In the genomic region with DNA sequence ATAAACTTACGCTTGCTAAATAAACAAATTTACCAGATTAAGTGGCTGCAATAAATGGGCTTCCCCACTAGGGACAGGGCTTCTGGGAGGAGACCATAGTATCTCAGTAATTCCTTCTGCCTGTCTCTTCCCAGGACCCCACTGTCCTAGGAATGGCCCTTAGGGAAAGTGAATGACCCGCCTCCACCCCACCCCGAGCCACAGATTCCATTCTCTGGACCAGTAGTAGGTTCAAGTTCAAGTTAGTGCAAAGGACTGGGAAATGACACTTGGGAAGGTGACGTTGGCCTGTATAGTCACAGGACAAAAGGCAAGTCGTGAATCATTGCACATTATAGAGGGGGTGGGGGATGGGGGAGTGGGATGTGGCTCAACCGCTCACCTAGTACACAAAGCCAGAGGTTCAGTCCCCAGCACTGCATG, we compare ENCODE assay signal across 9 mouse cellular contexts. TPM values are rescaled to one million over a fixed set of nuclear protein-coding genes. Genes with fewer than 3 reads are reported as not detected.
DNase-seq lines count a peak whose midpoint lies in the region; ATAC-seq and TF ChIP-seq lines count a peak whose summit lies in the region.
"Had no signal": no experiment of that assay in that cellular context is flagged by ENCODE, and none has a peak within 500 bp of the region (broad histone marks: within the 10 kb centered on the region; RNA-seq: fewer than 3 reads in every experiment).

No protein-coding gene starts in this region.

- no peak overlapping the region for H3K4me3 ChIP-seq in kidney, embryonic 16.5 days (ENCODE audit: low read length)
- H3K4me3 ChIP-seq in liver, postnatal 0 days (ENCODE audit: low read depth, low read length), result peak overlapping the region; percentile 39

- CTCF ChIA-PET in Patski (lab: Charles Lee), result interaction anchor here (1.7 kb wide), 2 partner anchors 16 to 29 kb away, joined by 5 to 6 read pairs; partner anchors contain the start of gene Rcc2

- no peaks in the 10 kb centered on the region for H3K27me3 ChIP-seq in kidney, embryonic 16.5 days (ENCODE audit: insufficient read depth, low read length)
- H3K27me3 ChIP-seq in Patski, result no peaks in the 10 kb centered on the region
- H3K27me3 ChIP-seq in liver, postnatal 0 days (ENCODE audit: insufficient read depth, low read length), result no peaks in the 10 kb centered on the region

- no peak for DNase-seq in kidney, postnatal 36 days
- no peak for DNase-seq in Patski (ENCODE audit: low read depth, low spot score)
- DNase-seq in liver, postnatal 0 days, result no peak
- no peak for DNase-seq in frontal cortex, postnatal 25 days (ENCODE audit: low spot score in 2 of 2)
- DNase-seq in adrenal gland, postnatal 36 days, result no peak
- no peak for DNase-seq in thymus, postnatal 25 days
- DNase-seq: adrenal gland, adult 8-10 months had no signal

- in situ Hi-C loops in Patski (cut with MboI; ENCODE audit: low pct_unique_long_range_greater_than_20kb), result no loop called here

- H3K9me3 ChIP-seq in kidney, embryonic 16.5 days (ENCODE audit: low read length), result no peaks in the 10 kb centered on the region
- no peaks in the 10 kb centered on the region for H3K9me3 ChIP-seq in liver, postnatal 0 days (ENCODE audit: low read length)

- H3K36me3 ChIP-seq in kidney, embryonic 16.5 days (ENCODE audit: insufficient read depth, low read length), result no peaks in the 10 kb centered on the region
- no peaks in the 10 kb centered on the region for H3K36me3 ChIP-seq in liver, postnatal 0 days (replicated peaks; ENCODE audit: insufficient read depth, low read length)

- H3K4me2 ChIP-seq in kidney, embryonic 16.5 days (replicated peaks; ENCODE audit: low read depth, low read length), result peak overlapping the region; percentile 44
- peak overlapping the region; percentile 77 for H3K4me2 ChIP-seq in liver, postnatal 0 days (ENCODE audit: low read depth, low read length)

- POLR2A ChIA-PET in Patski (lab: Charles Lee), result no interaction called here

- H3K4me1 ChIP-seq in kidney, embryonic 16.5 days (ENCODE audit: insufficient read depth, low read length), result peaks cover 20% of the 10 kb centered on the region
- H3K4me1 ChIP-seq in liver, postnatal 0 days (ENCODE audit: insufficient read depth), result peaks cover 35% of the 10 kb centered on the region

- ATAC-seq in kidney, embryonic 16.5 days (ENCODE audit: low FRiP score, low TSS enrichment), result peak; percentile 25; the same call in 1 of the 2 replicates
- no peak for ATAC-seq in Patski
- ATAC-seq in erythroblast, adult 5-6 weeks (replicated peaks; ENCODE audit: low FRiP score, poor library complexity, severe bottlenecking), result peak; percentile 49; the same call in 1 of the 2 replicates
- 0 out of 2 replicates have a peak, but pooled peaks have one; percentile 10 for ATAC-seq in liver, postnatal 0 days

- TF ChIP-seq CTCF in Patski (IDR thresholded peaks at IDR 0.05), result peak; percentile 48
- TF ChIP-seq CTCF in liver, postnatal 0 days (IDR thresholded peaks at IDR 0.05; ENCODE audit: low read depth), result peak; percentile 47

- no peak for TF ChIP-seq EP300 in liver, postnatal 0 days (IDR thresholded peaks at IDR 0.05; ENCODE audit: low read depth)

- H3K27ac ChIP-seq in kidney, embryonic 16.5 days (ENCODE audit: low read length), result peak overlapping the region; percentile 62
- peak overlapping the region; percentile 78 for H3K27ac ChIP-seq in liver, postnatal 0 days (ENCODE audit: low read depth)

- H3K9ac ChIP-seq in kidney, embryonic 16.5 days (replicated peaks; ENCODE audit: low read length), result peak overlapping the region; percentile 28; the same call in 1 of the 2 replicates
- H3K9ac ChIP-seq in liver, postnatal 0 days (replicated peaks), result peak overlapping the region; percentile 53; the same call in 1 of the 2 replicates

- WGBS in kidney, embryonic 16.5 days, result 12% methylated on average over 6 of the region's 6 CpGs
- 26% methylated on average over 6 of the region's 6 CpGs for WGBS in liver, postnatal 0 days (ENCODE audit: insufficient replicate concordance)

RNA-seq across cellular contexts. Expression of gene Rcc2, which starts 15.4 kb away (rescaled TPM):
- 19.5 and 21.0 TPM in 2 replicates for polyA plus RNA-seq in kidney, embryonic 16.5 days (2015; fragmentation: Nextera tagmentation; extraction: Ambion mirVana)
- 84.8 TPM for polyA plus RNA-seq in Patski (2021)
- total RNA-seq in erythroblast, adult 5-6 weeks (2015; ENCODE audit: low replicate concordance), result 10.6 and 17.8 TPM in 2 replicates
- 21.0 and 24.1 TPM in 2 replicates for total RNA-seq in erythroblast, adult 5-6 weeks (2017; ENCODE audit: low replicate concordance)
- polyA plus RNA-seq in liver, postnatal 0 days (2015; fragmentation: Nextera tagmentation; extraction: Ambion mirVana), result 15.1 TPM in 2 replicates
- 10 to 100 TPM; 63.3 to 85.8 TPM for total RNA-seq in adrenal gland, postnatal 36 days (2021)

RNA-seq across cellular contexts. Expression of gene Arhgef10l, which starts 19.1 kb away (rescaled TPM):
- 25.4 and 27.7 TPM in 2 replicates for polyA plus RNA-seq in kidney, embryonic 16.5 days (2015; fragmentation: Nextera tagmentation; extraction: Ambion mirVana)
- polyA plus RNA-seq in Patski (2021), result 34.1 TPM
- total RNA-seq in erythroblast, adult 5-6 weeks (2015; ENCODE audit: low replicate concordance), result 1.5 and 7.3 TPM in 2 replicates
- 2.6 and 4.5 TPM in 2 replicates for total RNA-seq in erythroblast, adult 5-6 weeks (2017; ENCODE audit: low replicate concordance)
- 6.3 and 7.6 TPM in 2 replicates for polyA plus RNA-seq in liver, postnatal 0 days (2015; fragmentation: Nextera tagmentation; extraction: Ambion mirVana)
- total RNA-seq in adrenal gland, postnatal 36 days (2021), result 10 to 100 TPM; 11.9 to 17.7 TPM

RNA-seq across cellular contexts. Expression of gene Padi6, which starts 57.6 kb away (rescaled TPM):
- polyA plus RNA-seq in kidney, embryonic 16.5 days (2015; fragmentation: Nextera tagmentation; extraction: Ambion mirVana), result not detected in 2 replicates
- polyA plus RNA-seq in Patski (2021), result not detected
- total RNA-seq in erythroblast, adult 5-6 weeks (2015; ENCODE audit: low replicate concordance), result not detected in 2 replicates
- not detected in 2 replicates for total RNA-seq in erythroblast, adult 5-6 weeks (2017; ENCODE audit: low replicate concordance)
- not detected in 2 replicates for polyA plus RNA-seq in liver, postnatal 0 days (2015; fragmentation: Nextera tagmentation; extraction: Ambion mirVana)
- total RNA-seq in adrenal gland, postnatal 36 days (2021), result not detected
- total RNA-seq: adrenal gland, adult 8-10 months had no signal
